Mouse (Mus musculus) heart, embryonic 13.5 days (tissue): Measurements from ENCODE around the gene Pik3r2. TPM values are rescaled to one million over a fixed set of nuclear protein-coding genes. Genes with fewer than 3 reads are reported as not detected.
A peak's percentile ranks its signal among the peaks of the same experiment; 100 is the strongest.

ENCODE experiments used
- ATAC-seq: fragments of 200-750 bp; cut with Nextera tagmentation; 2 replicates; pipeline ENCODE4 v1.8.0; 2017; ENCODE audit warnings: moderate TSS enrichment; ENCODE audit not compliant: insufficient number of reproducible peaks, low FRiP score, low TSS enrichment; ENCODE audit errors: extremely low read depth
- H3K27ac ChIP-seq: fragments of 300-500 bp; sonication (generic); replicated peaks from 2 replicates; pipeline ENCODE4 v1.5.1; 2015; ENCODE audit warnings: moderate library complexity, mild to moderate bottlenecking, inconsistent platforms
- H3K27me3 ChIP-seq: fragments of 300-500 bp; sonication (generic); replicated peaks from 2 replicates; pipeline ENCODE4 v1.6.1; 2015; ENCODE audit warnings: mild to moderate bottlenecking, inconsistent platforms
- H3K36me3 ChIP-seq: fragments of 300-500 bp; sonication (generic); 2 replicates; pipeline ENCODE4 v1.6.1; 2015; ENCODE audit warnings: mild to moderate bottlenecking, inconsistent platforms
- H3K4me1 ChIP-seq: fragments of 300-500 bp; sonication (generic); 2 replicates; pipeline ENCODE4 v1.6.1; 2015; ENCODE audit warnings: inconsistent platforms
- H3K4me2 ChIP-seq: fragments of 300-500 bp; sonication (generic); 2 replicates; pipeline ENCODE4 v1.6.1; 2015; ENCODE audit warnings: inconsistent platforms, mild to moderate bottlenecking, moderate library complexity
- H3K4me3 ChIP-seq: fragments of 300-500 bp; sonication (generic); 2 replicates; pipeline ENCODE4 v1.5.1; 2015; ENCODE audit warnings: moderate library complexity, mild to moderate bottlenecking, inconsistent platforms
- H3K9ac ChIP-seq: fragments of 300-500 bp; sonication (generic); 2 replicates; pipeline ENCODE4 v1.6.1; 2015; ENCODE audit warnings: inconsistent platforms, mild to moderate bottlenecking, moderate library complexity
- H3K9me3 ChIP-seq: fragments of 300-500 bp; sonication (generic); 2 replicates; pipeline ENCODE4 v1.6.1; 2016; ENCODE audit warnings: inconsistent platforms
- WGBS: fragments of 180-500 bp; shearing (Covaris S2); methylation state at CpG from one replicate; pipeline ENCODE4 v1.1.7; 2015; ENCODE audit warnings: mixed read lengths; 5-methylcytosine and 5-hydroxymethylcytosine counted together
- polyA plus RNA-seq: library from polyadenylated mRNA; unstranded; fragments of >200 nt; fragmentation: Nextera tagmentation; extraction: Ambion mirVana; gene quantifications from 2 replicates; pipeline ENCODE4 v1.2.1, GENCODE M21; 2015

Gene Pik3r2
- polyA plus RNA-seq, 1 experiment from 2014 or later = 36.5 TPM

GRCm38 (mm10) chr8:70764026-70764425 is 12.5 kb downstream of the Pik3r2 start:
- Histone ChIP-seq H3K4me1 (peaks cover 44% of the 10 kb centered on the region), H3K9ac (peak overlapping the region; percentile 25; the same call in 1 of the 2 replicates), H3K36me3 (peaks cover 24% of the 10 kb centered on the region), H3K27me3 (peaks cover 6% of the 10 kb centered on the region; the same call in 1 of the 2 replicates), H3K9me3 (no peaks in the 10 kb centered on the region), H3K27ac (peak overlapping the region; percentile 12; the same call in 1 of the 2 replicates), H3K4me3 (no peak overlapping the region), H3K4me2 (no peak overlapping the region)
- no peak for ATAC-seq
- WGBS = 46% methylated on average over 8 of the region's 8 CpGs

GRCm38 (mm10) chr8:70763354-70763753 is 13.2 kb downstream of the Pik3r2 start:
- 9% methylated on average over 3 of the region's 3 CpGs for WGBS
- H3K4me1 ChIP-seq = peaks cover 49% of the 10 kb centered on the region
- H3K27ac ChIP-seq = no peak overlapping the region
- ATAC-seq = no peak
- H3K9ac ChIP-seq = no peak overlapping the region
- peaks cover 6% of the 10 kb centered on the region; the same call in 1 of the 2 replicates for H3K27me3 ChIP-seq
- H3K4me3 ChIP-seq = no peak overlapping the region
- peaks cover 23% of the 10 kb centered on the region for H3K36me3 ChIP-seq
- H3K9me3 ChIP-seq = no peaks in the 10 kb centered on the region
- no peak overlapping the region for H3K4me2 ChIP-seq

- 72% methylated on average over 1 of the region's 1 CpGs for WGBS
- ATAC-seq = no peak
- H3K4me3 ChIP-seq = no peak overlapping the region
- H3K36me3 ChIP-seq = peaks cover 24% of the 10 kb centered on the region
- no peaks in the 10 kb centered on the region for H3K9me3 ChIP-seq
- no peak overlapping the region for H3K9ac ChIP-seq
- no peaks in the 10 kb centered on the region; the same call in 1 of the 2 replicates for H3K27me3 ChIP-seq
- H3K4me1 ChIP-seq = peaks cover 49% of the 10 kb centered on the region
- 0 out of 2 replicates have a peak overlapping the region, but pooled peaks have one; percentile 22 for H3K27ac ChIP-seq
- H3K4me2 ChIP-seq = no peak overlapping the region
Measured at GRCm38 (mm10) chr8:70762118-70762517, 14.4 kb downstream of the Pik3r2 start.

GRCm38 (mm10) chr8:70760775-70761406 is 15.6 kb downstream of the Pik3r2 start, which contains the start of gene Mpv17l2:
Mpv17l2 (minus strand) TSS chr8:70760946.
- no peaks in the 10 kb centered on the region for H3K9me3 ChIP-seq
- peak within 1 kb of the TSS; percentile 91 for H3K9ac ChIP-seq
- H3K36me3 ChIP-seq = peaks cover 36% of the 10 kb centered on the region
- H3K27ac ChIP-seq = peak within 1 kb of the TSS; percentile 76
- H3K27me3 ChIP-seq = no peaks in the 10 kb centered on the region; the same call in 1 of the 2 replicates
- H3K4me3 ChIP-seq = peak within 1 kb of the TSS; percentile 73
- H3K4me1 ChIP-seq = peaks cover 37% of the 10 kb centered on the region
- peak; percentile 93 for ATAC-seq
- peak within 1 kb of the TSS; percentile 96 for H3K4me2 ChIP-seq
- under 1% methylated on average over 55 of the region's 55 CpGs for WGBS

- Histone ChIP-seq H3K9me3 (no peaks in the 10 kb centered on the region), H3K36me3 (peaks cover 37% of the 10 kb centered on the region), H3K4me3 (peak overlapping the region; percentile 73), H3K4me2 (peak overlapping the region; percentile 96), H3K27ac (peak overlapping the region; percentile 76), H3K4me1 (peaks cover 36% of the 10 kb centered on the region), H3K27me3 (no peaks in the 10 kb centered on the region; the same call in 1 of the 2 replicates), H3K9ac (peak overlapping the region; percentile 91)
- no peak for ATAC-seq
- 1% methylated on average over 22 of the region's 22 CpGs for WGBS
Measured at GRCm38 (mm10) chr8:70760350-70760749, 16.2 kb downstream of the Pik3r2 start.

- no peak overlapping the region for H3K9ac ChIP-seq
- H3K4me1 ChIP-seq = peaks cover 40% of the 10 kb centered on the region
- 68% methylated on average over 19 of the region's 19 CpGs for WGBS
- 0 out of 2 replicates have a peak overlapping the region, but pooled peaks have one; percentile 73 for H3K4me3 ChIP-seq
- ATAC-seq = no peak
- H3K36me3 ChIP-seq = peaks cover 37% of the 10 kb centered on the region
- H3K27ac ChIP-seq = no peak overlapping the region
- H3K27me3 ChIP-seq = no peaks in the 10 kb centered on the region
- no peaks in the 10 kb centered on the region for H3K9me3 ChIP-seq
- peak overlapping the region; percentile 96 for H3K4me2 ChIP-seq
Measured at GRCm38 (mm10) chr8:70758616-70759561, 17.6 kb downstream of the Pik3r2 start.

GRCm38 (mm10) chr8:70758308-70758615 is 18.3 kb downstream of the Pik3r2 start:
- Histone ChIP-seq H3K9me3 (no peaks in the 10 kb centered on the region), H3K27ac (no peak overlapping the region), H3K36me3 (peaks cover 33% of the 10 kb centered on the region), H3K4me2 (no peak overlapping the region), H3K4me1 (peaks cover 46% of the 10 kb centered on the region), H3K27me3 (no peaks in the 10 kb centered on the region), H3K9ac (no peak overlapping the region; the same call in 1 of the 2 replicates), H3K4me3 (no peak overlapping the region)
- 89% methylated on average over 7 of the region's 7 CpGs for WGBS
- no peak for ATAC-seq

GRCm38 (mm10) chr8:70757523-70758307 is 18.8 kb downstream of the Pik3r2 start:
- Histone ChIP-seq H3K36me3 (peaks cover 30% of the 10 kb centered on the region), H3K9ac (no peak overlapping the region; the same call in none of the 2 replicates), H3K4me1 (peaks cover 52% of the 10 kb centered on the region), H3K27ac (no peak overlapping the region), H3K9me3 (no peaks in the 10 kb centered on the region), H3K27me3 (no peaks in the 10 kb centered on the region), H3K4me3 (no peak overlapping the region), H3K4me2 (no peak overlapping the region)
- 71% methylated on average over 22 of the region's 22 CpGs for WGBS
- ATAC-seq = no peak

- peaks cover 30% of the 10 kb centered on the region for H3K36me3 ChIP-seq
- H3K27ac ChIP-seq = no peak overlapping the region
- H3K4me2 ChIP-seq = no peak overlapping the region
- WGBS = 88% methylated on average over 6 of the region's 6 CpGs
- H3K27me3 ChIP-seq = no peaks in the 10 kb centered on the region
- H3K4me3 ChIP-seq = no peak overlapping the region
- H3K4me1 ChIP-seq = peaks cover 56% of the 10 kb centered on the region
- no peak for ATAC-seq
- H3K9ac ChIP-seq = no peak overlapping the region
- H3K9me3 ChIP-seq = no peaks in the 10 kb centered on the region
Measured at GRCm38 (mm10) chr8:70756476-70757040, 20.0 kb downstream of the Pik3r2 start.

GRCm38 (mm10) chr8:70755661-70756475 is 20.6 kb downstream of the Pik3r2 start:
- Histone ChIP-seq H3K27me3 (peaks cover under 1% of the 10 kb centered on the region; the same call in 1 of the 2 replicates), H3K9me3 (no peaks in the 10 kb centered on the region), H3K4me3 (peak overlapping the region; percentile 70), H3K36me3 (peaks cover 30% of the 10 kb centered on the region), H3K27ac (no peak overlapping the region), H3K4me2 (peak overlapping the region; percentile 98), H3K9ac (peak overlapping the region; percentile 89; the same call in 1 of the 2 replicates), H3K4me1 (peaks cover 51% of the 10 kb centered on the region)
- WGBS = 81% methylated on average over 24 of the region's 24 CpGs
- no peak for ATAC-seq
